Mouse (Mus musculus) layer of hippocampus, adult 18-20 months (tissue): ENCODE results near the gene Slc3a2. TPM values are rescaled to one million over a fixed set of nuclear protein-coding genes. Genes with fewer than 3 reads are reported as not detected.
"Not testable (repeated sequence)": the region's sequence is repeated elsewhere in the genome, so short reads cannot be mapped to it uniquely, and the experiment has no call there.

Source experiments
- DNase-seq, 2 experiments: peaks; one replicate each; pipeline ENCODE4 v3.0.0; 2022; ENCODE audit warnings: low spot score in 2 of 2
- total RNA-seq, 2 experiments: library from RNA; stranded (reverse); gene quantifications; 2 replicates each; pipeline ENCODE4 v1.2.3; 2021

Gene Slc3a2
- total RNA-seq, 2 experiments from 2014 or later, result 145 to 153 TPM

DNA sequence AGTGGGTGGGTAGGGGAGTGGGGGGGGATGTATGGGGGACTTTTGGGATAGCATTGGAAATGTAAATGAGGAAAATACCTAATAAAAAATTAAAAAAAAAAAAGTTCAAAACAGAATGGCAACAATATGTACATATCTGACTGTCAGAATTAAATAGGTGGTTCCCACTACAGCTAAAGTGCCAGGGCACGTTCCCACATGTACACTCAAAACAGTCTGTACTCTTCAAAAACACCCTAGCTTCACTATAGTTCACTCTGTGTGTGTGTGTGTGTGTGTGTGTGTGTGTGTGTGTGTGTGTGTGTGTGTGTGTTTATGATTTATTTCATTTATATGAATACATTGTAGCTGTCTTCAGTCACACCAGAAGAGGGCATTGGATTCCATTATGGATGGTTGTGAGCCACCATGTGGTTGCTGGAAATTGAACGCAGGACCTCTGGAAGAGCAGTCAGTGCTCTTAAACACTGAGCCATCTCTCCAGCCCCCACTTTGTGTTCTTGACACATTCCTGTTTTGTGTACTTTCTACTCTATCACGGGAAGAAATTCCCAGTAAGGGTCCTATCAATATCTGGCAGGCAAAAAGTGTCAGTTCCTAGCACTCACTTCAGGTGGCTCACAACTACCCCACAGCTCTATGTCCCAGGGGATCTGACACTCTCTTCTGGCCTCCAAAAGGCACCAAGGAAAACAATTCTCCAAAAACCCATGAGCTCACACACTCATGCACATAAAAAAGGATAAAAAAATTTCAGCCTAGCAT lies 5.3 kb upstream of the Slc3a2 start:
- not testable (repeated sequence) for DNase-seq

- no peak for DNase-seq
Observed at GRCm38 (mm10) chr19:8727495-8728114, 4.4 kb upstream of the Slc3a2 start.

DNA sequence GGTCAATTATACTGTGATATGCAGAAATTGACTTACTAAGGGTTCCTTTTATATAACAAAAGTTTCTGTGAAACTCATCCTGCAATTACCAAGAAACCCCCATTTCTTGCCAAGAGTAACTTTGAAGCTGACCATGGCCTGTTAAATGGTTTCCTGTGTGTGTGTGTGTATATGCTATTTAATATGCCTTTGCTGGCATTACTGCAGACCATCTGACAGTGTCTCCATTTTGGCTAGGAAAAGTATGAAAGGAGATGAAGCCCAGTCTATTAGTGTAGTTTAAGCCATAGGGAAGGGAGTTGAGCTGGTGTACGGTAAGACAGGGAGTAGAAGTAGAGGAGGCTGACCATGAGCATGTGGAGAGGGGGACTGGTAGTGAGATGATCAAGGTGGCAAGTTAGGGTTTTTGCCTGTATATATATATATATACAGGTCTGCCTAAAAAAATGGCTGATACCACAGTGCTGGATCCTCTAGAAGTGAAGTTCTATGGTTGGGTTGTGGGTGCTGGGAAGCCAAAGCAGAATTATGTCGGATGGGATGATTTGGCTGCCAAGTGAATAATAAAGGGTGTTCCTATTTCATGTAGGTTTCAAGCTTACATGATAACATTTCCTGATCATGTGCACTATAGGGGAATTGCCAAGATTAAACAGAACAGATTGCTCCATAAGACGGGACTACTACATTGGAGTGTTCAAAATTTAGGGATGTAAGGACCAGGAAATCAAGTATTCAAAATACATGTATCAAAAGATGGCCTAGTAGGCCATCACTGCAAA lies 3.6 kb upstream of the Slc3a2 start:
- DNase-seq, result no peak

DNA sequence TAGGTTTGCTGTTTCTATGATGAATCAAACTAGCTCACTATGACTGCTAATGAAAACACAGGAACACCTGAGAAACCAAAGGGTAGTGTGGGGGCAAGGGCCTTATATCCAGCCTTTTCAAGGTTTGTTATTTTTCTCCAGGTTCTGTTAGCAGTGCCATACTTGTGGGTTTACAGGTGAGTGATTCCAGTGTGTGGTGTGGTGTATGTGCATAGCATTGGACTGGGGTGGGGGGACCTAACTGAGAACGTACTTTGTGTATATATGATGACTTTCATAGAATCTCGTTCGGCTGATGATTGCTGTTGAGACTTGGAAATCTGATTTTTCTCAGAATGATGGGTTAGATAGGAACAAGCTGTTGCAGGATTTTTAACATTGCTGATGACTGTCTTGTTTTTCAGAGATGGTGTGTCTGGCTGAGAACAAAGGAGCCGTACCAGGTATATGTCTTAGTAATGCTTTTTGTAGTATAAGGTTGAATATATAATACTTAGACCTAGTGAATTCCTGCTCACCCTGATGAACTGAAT lies 2.0 kb upstream of the Slc3a2 start:
- no peak for DNase-seq

- no peak for DNase-seq
Observed at GRCm38 (mm10) chr19:8724392-8724791, 1.2 kb upstream of the Slc3a2 start.

DNA sequence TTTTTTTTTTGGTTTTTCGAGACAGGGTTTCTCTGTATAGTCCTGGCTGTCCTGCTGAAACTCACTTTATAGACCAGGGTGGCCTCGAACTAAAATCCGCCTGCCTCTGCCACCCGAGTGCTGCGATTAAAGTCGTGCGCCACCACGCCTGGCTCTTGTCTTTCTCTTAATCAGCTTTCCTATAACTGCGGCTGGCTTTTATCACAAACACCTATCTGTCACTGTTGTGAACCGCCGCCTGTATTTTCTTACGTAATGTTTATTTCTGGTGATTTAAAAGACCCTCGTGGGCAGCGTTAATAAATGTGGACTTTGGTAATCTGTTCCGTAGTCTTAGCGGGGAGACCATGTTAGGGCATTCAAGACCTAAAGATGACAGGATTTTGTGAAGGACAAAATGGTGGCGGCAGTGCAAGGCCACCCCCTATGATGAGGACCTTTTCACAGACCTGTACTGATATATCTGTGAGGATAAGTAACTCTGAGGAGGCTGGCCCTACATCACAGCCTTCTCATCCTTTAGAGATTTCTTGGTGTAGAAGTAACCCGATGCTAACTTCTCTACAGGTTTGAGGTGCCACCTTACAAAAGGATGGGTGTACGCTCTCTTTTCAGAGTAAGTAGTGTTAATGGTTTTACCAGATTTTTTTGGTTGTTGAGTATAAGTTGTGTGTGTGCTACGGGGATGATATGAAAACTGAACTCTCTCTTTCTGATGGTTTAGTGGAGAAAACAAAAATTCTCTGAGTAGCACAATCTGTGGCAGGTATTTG lies 591 bp upstream of the Slc3a2 start:
- DNase-seq, result no peak

DNA sequence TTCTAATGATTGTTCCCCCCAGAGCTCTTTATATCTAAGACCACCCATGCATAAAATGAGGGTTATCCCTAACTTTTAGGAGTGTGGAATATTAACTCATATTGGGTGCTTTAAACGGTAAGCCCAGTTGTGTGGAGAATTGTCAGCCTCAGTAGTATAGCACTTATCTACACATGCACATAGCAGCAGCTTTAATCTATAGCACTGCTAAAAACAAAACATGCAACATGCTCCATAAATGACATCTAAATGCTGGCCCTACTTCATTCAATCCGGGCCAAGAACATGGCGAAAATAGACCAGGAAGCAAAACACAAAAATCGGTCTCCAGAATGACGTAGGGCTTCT lies 636 bp downstream of the Slc3a2 start:
- DNase-seq, result no peak

GRCm38 (mm10) chr19:8722021-8722420 lies 1.1 kb downstream of the Slc3a2 start:
- no peak for DNase-seq

GRCm38 (mm10) chr19:8721378-8721777 lies 1.8 kb downstream of the Slc3a2 start:
- DNase-seq, result no peak

- DNase-seq, result not testable (repeated sequence)
Observed at GRCm38 (mm10) chr19:8719037-8719436, 4.1 kb downstream of the Slc3a2 start.

- peak in 1 of 2 experiments; percentile 69 for DNase-seq
Observed at GRCm38 (mm10) chr19:8718357-8718756, 4.8 kb downstream of the Slc3a2 start.

DNA sequence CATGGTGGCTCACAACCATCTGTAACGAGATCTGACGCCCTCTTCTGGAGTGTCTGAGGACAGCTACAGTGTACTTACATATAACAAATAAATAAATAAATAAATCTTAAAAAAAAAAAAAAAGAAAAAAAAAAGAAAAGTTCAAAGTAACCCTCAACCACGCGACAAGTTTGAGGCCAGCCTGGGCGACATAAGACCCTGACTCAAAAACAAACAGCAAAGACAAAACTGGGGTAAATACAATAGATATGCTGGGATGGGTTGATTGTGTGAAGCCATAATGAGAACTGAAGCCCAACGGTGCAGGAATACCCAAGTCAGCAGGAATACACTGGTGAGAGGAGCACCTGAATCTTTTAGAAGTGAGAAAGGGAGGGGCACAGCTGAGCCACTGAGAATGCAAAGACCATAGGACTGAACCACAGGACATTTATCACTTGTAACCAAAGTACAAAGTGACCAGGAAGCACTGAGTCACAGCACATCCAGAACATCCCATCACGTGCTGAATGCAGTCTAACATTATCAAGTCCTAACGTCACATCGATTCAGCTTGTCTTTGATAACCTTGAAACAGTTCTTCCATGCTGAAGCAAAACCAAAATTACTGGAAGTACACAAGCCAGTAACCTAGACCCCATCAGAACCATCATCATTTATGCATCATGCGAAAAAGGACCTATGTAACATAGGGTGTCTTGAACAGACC lies 6.2 kb downstream of the Slc3a2 start:
- no peak for DNase-seq

- DNase-seq, result no peak
Observed at GRCm38 (mm10) chr19:8715868-8716766, 7.1 kb downstream of the Slc3a2 start.

DNA sequence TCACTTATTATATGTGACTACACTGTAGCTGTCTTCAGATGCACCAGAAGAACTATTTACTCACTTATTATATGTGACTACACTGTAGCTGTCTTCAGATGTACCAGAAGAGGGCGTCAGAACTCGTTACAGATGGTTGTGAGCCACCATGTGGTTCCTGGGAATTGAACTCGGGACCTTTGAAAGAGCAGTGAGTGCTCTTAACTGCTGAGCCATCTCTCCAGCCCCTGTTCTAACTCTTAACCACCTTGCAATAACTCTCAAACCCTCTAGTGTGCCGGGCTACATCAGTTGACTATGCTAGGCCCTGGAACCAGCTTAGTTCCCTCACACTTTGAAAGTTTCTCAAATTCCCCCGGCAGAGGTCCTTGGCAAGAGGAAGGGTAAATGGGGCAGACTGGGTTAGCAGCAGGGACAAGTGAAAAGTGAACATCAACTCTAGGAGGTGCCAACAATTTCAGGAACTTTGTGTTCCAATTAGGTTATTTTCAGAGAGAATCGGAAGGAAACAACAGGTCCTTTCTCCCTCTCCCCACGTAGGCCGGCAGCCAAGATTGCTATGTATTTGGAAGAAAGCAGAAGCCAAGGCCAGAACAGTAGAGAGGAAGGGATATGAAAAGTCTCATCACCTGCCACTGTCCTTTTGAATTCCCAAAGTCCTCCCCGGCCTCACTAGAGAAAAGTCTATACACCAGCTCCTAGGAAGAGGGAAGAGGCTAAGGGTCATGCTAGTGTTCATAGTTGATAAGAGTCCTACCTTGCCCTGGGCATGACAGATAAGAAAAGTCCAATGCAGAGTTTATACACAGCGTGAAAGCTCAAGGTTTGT lies 8.3 kb downstream of the Slc3a2 start:
- peak in 1 of 2 experiments; percentile 23 for DNase-seq

DNA sequence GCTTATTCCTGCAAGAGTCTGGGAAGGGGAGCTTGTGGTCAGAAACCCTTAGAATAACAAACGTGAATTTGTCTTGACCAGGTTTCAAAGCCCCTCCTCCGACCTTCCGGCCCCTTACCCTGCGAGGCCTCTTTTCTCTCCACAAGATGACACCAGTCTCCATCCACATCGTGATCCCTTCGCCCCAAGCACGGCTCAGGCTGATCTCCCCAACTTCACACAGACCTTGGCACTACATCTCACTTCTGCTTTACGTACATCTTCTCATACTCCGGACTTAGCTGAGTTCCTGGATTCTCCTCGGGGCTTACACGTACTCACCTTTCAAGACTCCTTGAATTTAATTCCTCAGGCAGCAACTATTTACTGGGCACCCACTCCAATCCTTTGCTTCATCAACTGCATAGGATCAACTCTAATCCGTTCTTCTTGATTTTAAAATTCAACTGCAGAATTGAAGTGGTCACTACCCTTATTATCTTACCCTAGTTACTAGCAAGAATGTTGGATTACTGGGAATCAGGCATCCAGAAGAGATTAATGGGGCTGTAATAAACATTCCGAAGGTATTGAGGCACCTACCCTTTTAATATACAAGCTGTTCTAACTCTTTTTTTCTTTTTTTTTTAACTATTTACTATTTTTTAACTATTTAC lies 9.0 kb downstream of the Slc3a2 start:
- DNase-seq, result no peak

DNA sequence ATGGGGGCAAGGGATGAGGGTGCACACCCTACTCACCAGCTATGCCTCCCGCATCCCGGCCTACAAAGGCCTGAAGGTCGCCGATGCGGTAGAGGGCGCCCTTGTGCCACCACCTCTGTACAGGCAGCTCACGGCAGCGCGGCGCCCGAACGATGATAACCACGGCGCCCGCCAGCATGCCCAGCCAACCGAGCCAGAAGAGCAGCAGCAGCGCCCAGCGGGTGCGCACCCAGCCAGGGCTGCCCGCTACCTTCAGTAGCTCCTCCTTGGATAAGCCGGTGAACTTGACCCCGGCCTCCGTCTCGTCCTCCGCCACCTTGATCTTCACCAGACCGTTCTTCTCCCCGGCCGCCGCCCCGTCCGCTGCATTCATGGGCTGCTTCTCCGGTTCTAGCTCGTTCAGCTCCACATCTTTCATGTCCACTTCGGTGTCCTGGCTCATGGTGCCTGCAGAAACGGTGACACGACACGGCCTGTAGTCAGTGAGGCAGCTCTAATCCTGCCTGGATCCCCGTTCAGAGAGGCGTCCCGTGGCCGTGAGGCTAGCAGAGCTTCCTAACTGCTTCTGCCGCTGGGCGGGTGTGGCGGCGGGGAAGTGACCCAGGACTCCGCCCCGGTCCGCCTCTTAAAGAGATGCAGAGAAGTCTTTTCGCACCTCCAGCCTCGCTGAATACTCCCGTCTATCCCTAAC lies 9.7 kb downstream of the Slc3a2 start:
- DNase-seq, result peak; percentile 88 to 97

DNA sequence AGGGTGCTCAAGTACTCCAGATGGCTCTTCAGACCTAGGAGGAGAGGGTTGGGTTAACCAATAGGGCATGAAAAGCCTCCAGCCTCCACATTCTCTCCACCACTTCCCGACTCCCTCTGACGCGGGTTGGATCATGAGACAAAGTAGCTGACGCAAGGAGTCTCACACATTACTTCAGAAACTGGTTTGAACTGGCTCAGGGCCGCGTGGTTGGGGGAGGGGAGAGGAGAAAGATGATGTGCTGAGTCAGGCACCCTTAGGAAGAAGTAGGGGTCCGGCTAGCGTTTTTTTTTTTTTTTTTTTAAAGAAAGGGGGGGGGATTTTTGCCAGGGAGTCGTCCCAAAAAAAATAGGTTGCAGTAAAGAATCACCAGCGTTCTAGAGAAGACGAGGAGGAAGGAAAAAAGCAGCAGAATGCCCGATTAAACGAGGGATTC lies 10.3 kb downstream of the Slc3a2 start:
- DNase-seq, result peak in 1 of 2 experiments; percentile 58
